Mouse (Mus musculus): ENCODE results near the gene Adcy9. TPM values are rescaled to one million over a fixed set of nuclear protein-coding genes. Genes with fewer than 3 reads are reported as not detected.

Gene Adcy9
- polyA plus RNA-seq (2014; fragmentation: Nextera tagmentation; extraction: Ambion mirVana): 1.2 and 1.3 TPM in 2 replicates

DNA sequence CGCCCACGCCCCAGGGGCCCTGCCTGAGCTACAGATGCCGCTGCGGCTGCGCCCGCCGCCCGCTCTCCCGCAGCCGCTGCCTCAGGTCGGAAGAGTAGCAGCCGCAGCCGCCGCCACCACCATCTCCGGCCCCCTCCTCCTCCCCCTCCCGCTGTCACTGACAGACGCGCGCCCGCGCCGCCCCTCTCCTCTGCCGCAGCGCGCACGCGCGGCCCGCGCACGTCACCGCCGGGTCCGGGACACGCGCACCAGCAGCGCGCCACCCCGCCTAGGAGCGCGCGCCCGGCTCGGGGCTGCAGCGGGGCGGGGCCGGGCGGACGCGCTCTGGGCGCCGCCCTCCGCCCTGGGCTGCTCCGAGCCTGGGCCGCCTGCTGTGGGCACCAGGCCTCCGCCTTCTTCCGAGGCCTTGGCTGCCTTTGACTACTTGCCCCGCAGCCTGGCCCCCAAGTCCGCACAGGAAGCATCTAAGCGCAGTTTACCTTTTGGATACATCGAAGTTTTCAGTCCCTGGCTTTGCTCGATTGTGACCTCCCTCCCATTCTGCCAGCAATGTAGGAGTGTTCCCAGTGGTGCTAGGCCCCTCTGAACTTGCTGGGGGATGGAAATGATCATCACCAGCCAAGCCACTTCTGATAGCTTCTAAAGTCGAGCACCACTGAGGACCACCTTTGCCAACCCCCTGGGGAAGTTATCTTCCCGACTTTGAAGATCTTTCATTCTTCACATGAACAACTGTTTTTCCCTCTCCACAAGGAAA is at the start of gene Adcy9:
Adcy9 (minus strand) TSS at position 201 of the 757 bp plus-strand sequence.
- Histone ChIP-seq H3K27ac (ENCODE audit: low read depth, low read length) (no peak within 1 kb of the TSS), H3K4me3 (ENCODE audit: low read depth, low read length) (peak within 1 kb of the TSS; percentile 62), H3K36me3 (ENCODE audit: control insufficient read depth, insufficient read depth, low read length) (no peaks in the 10 kb centered on the region), H3K27me3 (ENCODE audit: control insufficient read depth, insufficient read depth, low read length) (peaks cover 16% of the 10 kb centered on the region), H3K9ac (ENCODE audit: low read length) (peak within 1 kb of the TSS; percentile 61), H3K9me3 (ENCODE audit: control insufficient read depth, low read length) (no peaks in the 10 kb centered on the region), H3K4me2 (peak within 1 kb of the TSS; percentile 97), H3K4me1 (ENCODE audit: control insufficient read depth, insufficient read depth, low read length) (peaks cover 10% of the 10 kb centered on the region)
- WGBS: under 1% methylated on average over 47 of the region's 64 CpGs
- peak; percentile 99 for DNase-seq (ENCODE audit: low spot score, missing footprints)
- ATAC-seq (ENCODE audit: low FRiP score): peak; percentile 94

DNA sequence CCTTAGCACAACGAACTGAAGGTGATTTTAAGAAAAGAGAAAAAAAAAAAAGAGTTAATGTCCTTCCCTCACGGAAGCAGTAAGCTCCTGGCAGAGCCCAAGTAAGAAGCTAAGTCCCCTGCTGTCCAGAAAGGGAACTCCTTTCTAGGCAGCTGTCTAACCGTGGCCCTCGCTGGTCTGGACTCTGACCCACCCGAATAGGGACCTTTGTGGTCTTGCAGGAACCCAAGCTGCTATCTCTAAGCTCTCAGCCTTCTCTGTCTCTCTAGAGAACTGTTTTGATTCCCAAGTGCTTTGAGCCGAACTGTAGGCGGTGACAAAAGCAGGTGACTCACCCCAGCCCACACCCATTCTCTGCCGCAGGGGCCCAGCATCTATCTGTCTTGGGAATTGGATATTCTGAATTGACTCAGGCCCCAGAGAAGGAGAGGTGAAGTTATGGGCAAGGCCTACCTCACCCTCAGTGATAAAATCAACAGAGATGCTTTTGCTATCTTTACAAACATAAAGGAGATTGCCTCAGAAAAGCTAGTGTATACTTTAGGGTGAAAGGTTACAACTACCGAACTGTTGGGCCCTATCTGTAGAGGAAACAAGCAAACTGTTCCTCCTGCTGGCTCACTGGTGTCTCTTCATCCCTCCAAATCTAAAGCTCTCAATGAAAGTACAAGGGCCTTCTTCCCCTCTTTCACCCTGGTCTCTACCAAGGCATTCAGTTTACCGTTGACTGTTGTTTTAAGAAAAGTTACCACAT is 49.5 kb upstream of the Adcy9 start:
- no peak overlapping the region for H3K4me3 ChIP-seq (ENCODE audit: low read depth, low read length)
- H3K4me2 ChIP-seq: no peak overlapping the region
- H3K36me3 ChIP-seq (ENCODE audit: control insufficient read depth, insufficient read depth, low read length): no peaks in the 10 kb centered on the region
- 69% methylated on average over 10 of the region's 10 CpGs for WGBS
- ATAC-seq (ENCODE audit: low FRiP score) (no peak), DNase-seq (ENCODE audit: low spot score, missing footprints) (no peak)
- H3K9me3 ChIP-seq (ENCODE audit: control insufficient read depth, low read length): no peaks in the 10 kb centered on the region
- H3K9ac ChIP-seq (ENCODE audit: low read length): no peak overlapping the region
- no peak overlapping the region for H3K27ac ChIP-seq (ENCODE audit: low read depth, low read length)
- H3K4me1 ChIP-seq (ENCODE audit: control insufficient read depth, insufficient read depth, low read length): no peaks in the 10 kb centered on the region
- H3K27me3 ChIP-seq (ENCODE audit: control insufficient read depth, insufficient read depth, low read length): no peaks in the 10 kb centered on the region

DNA sequence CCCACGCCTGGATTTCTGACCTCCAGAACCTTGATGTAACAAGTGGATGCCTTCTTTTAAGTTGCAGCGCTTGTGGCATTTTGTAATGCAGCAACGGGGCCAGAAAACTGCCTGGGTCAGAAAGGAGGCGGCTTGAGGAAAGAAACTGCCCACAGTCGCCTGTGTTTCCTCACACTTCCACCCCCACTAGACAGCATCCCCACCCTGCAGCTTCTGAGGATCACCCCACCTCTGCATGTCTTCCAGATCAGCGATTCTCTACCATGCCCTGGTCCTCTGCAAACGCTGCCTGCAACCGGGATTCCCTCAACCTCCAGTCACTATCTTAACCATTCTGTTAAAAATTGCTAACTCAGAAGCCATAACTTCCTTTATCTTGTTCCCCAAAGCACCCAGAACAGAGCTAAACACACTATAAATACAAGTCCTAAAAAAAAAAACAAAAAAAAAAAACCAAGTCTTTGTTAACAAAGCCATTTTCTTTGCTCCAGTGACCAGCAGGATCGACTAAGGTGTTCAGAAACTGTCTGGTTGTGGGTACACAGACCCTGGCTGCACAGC is 44.3 kb upstream of the Adcy9 start:
- Histone ChIP-seq H3K36me3 (ENCODE audit: control insufficient read depth, insufficient read depth, low read length) (no peaks in the 10 kb centered on the region), H3K9me3 (ENCODE audit: control insufficient read depth, low read length) (no peaks in the 10 kb centered on the region), H3K4me3 (ENCODE audit: low read depth, low read length) (no peak overlapping the region), H3K27ac (ENCODE audit: low read depth, low read length) (no peak overlapping the region), H3K4me1 (ENCODE audit: control insufficient read depth, insufficient read depth, low read length) (no peaks in the 10 kb centered on the region), H3K4me2 (no peak overlapping the region), H3K9ac (ENCODE audit: low read length) (no peak overlapping the region), H3K27me3 (ENCODE audit: control insufficient read depth, insufficient read depth, low read length) (no peaks in the 10 kb centered on the region)
- ATAC-seq (ENCODE audit: low FRiP score) (no peak), DNase-seq (ENCODE audit: low spot score, missing footprints) (no peak)
- 85% methylated on average over 9 of the region's 9 CpGs for whole genome bisulfite sequencing

DNA sequence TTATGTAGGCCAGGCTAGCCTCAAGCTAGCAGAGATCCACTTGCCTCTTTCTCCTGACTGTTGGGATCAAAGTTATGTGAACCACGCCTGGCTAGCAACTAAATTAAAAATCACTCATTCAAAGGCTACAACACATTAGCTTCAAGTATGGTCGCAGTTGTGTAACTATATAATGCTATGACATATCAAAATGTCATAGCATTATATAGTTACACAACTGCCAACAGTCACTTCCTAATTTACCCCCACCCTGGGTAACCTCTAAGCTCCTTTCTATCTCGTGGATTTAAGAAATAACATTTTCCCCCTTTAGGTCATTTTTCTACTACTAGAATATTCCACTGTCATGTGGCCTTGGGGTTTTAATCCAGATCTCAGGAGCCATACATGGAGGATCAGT is 37.6 kb upstream of the Adcy9 start:
- 79% methylated on average over 3 of the region's 3 CpGs for WGBS
- H3K4me3 ChIP-seq (ENCODE audit: low read depth, low read length): no peak overlapping the region

DNA sequence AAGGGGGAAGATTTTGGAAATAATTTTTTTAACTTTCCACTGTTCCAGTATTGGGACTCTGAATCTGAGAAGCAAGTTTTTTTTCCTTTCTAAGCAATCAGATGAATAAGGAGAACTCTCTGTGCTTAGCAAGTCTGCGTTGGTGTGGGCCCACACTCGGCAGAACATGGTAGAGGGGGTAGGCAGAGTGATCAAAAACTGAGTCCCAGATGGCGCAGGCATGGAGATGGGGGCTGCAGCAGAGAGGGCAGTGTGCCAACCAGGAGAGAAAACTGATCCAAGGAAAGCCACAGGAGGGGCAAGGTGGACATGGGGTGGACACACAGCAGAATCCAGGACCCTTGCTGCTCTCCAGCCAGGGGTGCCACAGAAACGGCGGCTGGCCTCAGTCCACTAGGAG is 36.1 kb upstream of the Adcy9 start:
- Histone ChIP-seq H3K36me3 (ENCODE audit: control insufficient read depth, insufficient read depth, low read length) (no peaks in the 10 kb centered on the region), H3K27ac (ENCODE audit: low read depth, low read length) (no peak overlapping the region), H3K9ac (ENCODE audit: low read length) (no peak overlapping the region), H3K4me3 (ENCODE audit: low read depth, low read length) (no peak overlapping the region), H3K9me3 (ENCODE audit: control insufficient read depth, low read length) (no peaks in the 10 kb centered on the region), H3K27me3 (ENCODE audit: control insufficient read depth, insufficient read depth, low read length) (no peaks in the 10 kb centered on the region), H3K4me1 (ENCODE audit: control insufficient read depth, insufficient read depth, low read length) (no peaks in the 10 kb centered on the region), H3K4me2 (no peak overlapping the region)
- no peak for DNase-seq (ENCODE audit: low spot score, missing footprints)
- ATAC-seq (ENCODE audit: low FRiP score): no peak
- WGBS: 90% methylated on average over 5 of the region's 5 CpGs

More for the DNA sequence above, 37.6 kb upstream of the Adcy9 start:
- DNase-seq (ENCODE audit: low spot score, missing footprints) (no peak), ATAC-seq (ENCODE audit: low FRiP score) (no peak)
- no peaks in the 10 kb centered on the region for H3K4me1 ChIP-seq (ENCODE audit: control insufficient read depth, insufficient read depth, low read length)
- no peaks in the 10 kb centered on the region for H3K27me3 ChIP-seq (ENCODE audit: control insufficient read depth, insufficient read depth, low read length)
- H3K9me3 ChIP-seq (ENCODE audit: control insufficient read depth, low read length): no peaks in the 10 kb centered on the region
- H3K36me3 ChIP-seq (ENCODE audit: control insufficient read depth, insufficient read depth, low read length): no peaks in the 10 kb centered on the region
- no peak overlapping the region for H3K27ac ChIP-seq (ENCODE audit: low read depth, low read length)
- no peak overlapping the region for H3K9ac ChIP-seq (ENCODE audit: low read length)
- no peak overlapping the region for H3K4me2 ChIP-seq

DNA sequence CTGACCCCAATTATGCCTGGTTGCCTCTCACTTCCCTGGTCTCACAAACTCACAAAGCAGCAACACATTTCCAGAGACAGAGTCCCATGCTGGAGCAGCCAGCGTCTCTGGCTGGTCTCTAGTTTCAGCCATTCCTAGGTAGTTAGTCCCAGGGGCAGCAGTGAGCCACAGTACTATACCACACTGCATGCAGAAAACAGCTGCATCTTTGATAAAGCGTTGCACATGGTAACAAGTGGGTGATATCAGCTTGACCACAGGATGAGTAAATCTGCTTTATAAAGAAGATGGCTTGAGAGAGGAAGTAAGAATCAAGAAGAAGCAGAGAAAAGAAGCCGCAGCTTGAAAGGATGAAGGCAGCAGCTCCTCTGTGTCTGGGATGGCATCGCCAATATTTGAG is 35.4 kb upstream of the Adcy9 start:
- DNase-seq (ENCODE audit: low spot score, missing footprints) (no peak), ATAC-seq (ENCODE audit: low FRiP score) (no peak)
- H3K36me3 ChIP-seq (ENCODE audit: control insufficient read depth, insufficient read depth, low read length): no peaks in the 10 kb centered on the region
- no peak overlapping the region for H3K9ac ChIP-seq (ENCODE audit: low read length)
- H3K9me3 ChIP-seq (ENCODE audit: control insufficient read depth, low read length): no peaks in the 10 kb centered on the region
- H3K4me1 ChIP-seq (ENCODE audit: control insufficient read depth, insufficient read depth, low read length): no peaks in the 10 kb centered on the region
- H3K27ac ChIP-seq (ENCODE audit: low read depth, low read length): no peak overlapping the region
- 90% methylated on average over 4 of the region's 4 CpGs for WGBS
- no peaks in the 10 kb centered on the region for H3K27me3 ChIP-seq (ENCODE audit: control insufficient read depth, insufficient read depth, low read length)
- H3K4me3 ChIP-seq (ENCODE audit: low read depth, low read length): no peak overlapping the region
- no peak overlapping the region for H3K4me2 ChIP-seq

DNA sequence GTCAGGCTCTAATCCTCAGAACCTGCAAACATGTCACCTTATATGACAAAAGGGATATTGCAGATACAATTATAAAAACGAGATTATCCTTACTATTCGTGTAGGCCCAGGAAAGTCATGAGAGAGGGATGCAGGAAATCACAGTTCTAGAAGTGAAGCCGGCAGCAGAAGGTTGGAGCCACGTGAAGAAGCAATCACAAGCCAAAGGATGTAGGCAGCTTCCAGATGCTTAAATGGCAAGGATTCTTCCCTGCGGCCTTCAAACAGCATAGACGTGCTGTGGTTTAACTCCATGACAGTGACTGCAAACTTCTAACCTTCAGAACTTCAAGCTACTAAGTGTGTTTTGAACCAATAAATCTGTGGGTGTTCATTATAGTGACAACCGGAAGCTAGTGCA is 34.3 kb upstream of the Adcy9 start:
- DNase-seq (ENCODE audit: low spot score, missing footprints) (no peak), ATAC-seq (ENCODE audit: low FRiP score) (no peak)
- no peak overlapping the region for H3K4me2 ChIP-seq
- no peaks in the 10 kb centered on the region for H3K36me3 ChIP-seq (ENCODE audit: control insufficient read depth, insufficient read depth, low read length)
- no peak overlapping the region for H3K9ac ChIP-seq (ENCODE audit: low read length)
- H3K4me1 ChIP-seq (ENCODE audit: control insufficient read depth, insufficient read depth, low read length): no peaks in the 10 kb centered on the region
- H3K27ac ChIP-seq (ENCODE audit: low read depth, low read length): no peak overlapping the region
- H3K4me3 ChIP-seq (ENCODE audit: low read depth, low read length): no peak overlapping the region
- H3K27me3 ChIP-seq (ENCODE audit: control insufficient read depth, insufficient read depth, low read length): no peaks in the 10 kb centered on the region
- H3K9me3 ChIP-seq (ENCODE audit: control insufficient read depth, low read length): no peaks in the 10 kb centered on the region
- WGBS: 88% methylated on average over 7 of the region's 7 CpGs

DNA sequence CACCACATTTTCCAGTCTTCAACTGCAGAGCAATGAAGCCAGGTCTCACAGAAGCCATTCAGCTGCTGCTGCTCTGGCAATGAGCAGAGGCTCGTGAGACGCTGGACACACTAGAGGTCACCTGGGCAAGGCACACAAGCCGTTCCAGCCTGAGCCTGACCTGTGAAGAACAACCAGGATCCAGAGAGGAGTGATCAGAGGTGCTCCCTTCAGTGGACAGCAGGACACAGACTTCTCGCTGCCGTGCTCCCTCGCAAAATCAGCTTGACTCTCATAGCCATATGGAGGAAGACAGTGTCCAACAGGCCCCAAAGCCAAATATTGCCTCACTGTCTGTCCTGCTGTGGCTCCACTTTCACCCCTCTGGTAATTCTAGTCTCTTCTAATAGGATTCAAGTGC is 29.1 kb upstream of the Adcy9 start:
- no peaks in the 10 kb centered on the region for H3K4me1 ChIP-seq (ENCODE audit: control insufficient read depth, insufficient read depth, low read length)
- no peaks in the 10 kb centered on the region for H3K27me3 ChIP-seq (ENCODE audit: control insufficient read depth, insufficient read depth, low read length)
- H3K36me3 ChIP-seq (ENCODE audit: control insufficient read depth, insufficient read depth, low read length): no peaks in the 10 kb centered on the region
- 92% methylated on average over 6 of the region's 6 CpGs for WGBS
- no peak overlapping the region for H3K27ac ChIP-seq (ENCODE audit: low read depth, low read length)
- no peak for DNase-seq (ENCODE audit: low spot score, missing footprints)
- no peak for ATAC-seq (ENCODE audit: low FRiP score)
- H3K4me2 ChIP-seq: no peak overlapping the region
- no peak overlapping the region for H3K9ac ChIP-seq (ENCODE audit: low read length)
- no peak overlapping the region for H3K4me3 ChIP-seq (ENCODE audit: low read depth, low read length)
- no peaks in the 10 kb centered on the region for H3K9me3 ChIP-seq (ENCODE audit: control insufficient read depth, low read length)

DNA sequence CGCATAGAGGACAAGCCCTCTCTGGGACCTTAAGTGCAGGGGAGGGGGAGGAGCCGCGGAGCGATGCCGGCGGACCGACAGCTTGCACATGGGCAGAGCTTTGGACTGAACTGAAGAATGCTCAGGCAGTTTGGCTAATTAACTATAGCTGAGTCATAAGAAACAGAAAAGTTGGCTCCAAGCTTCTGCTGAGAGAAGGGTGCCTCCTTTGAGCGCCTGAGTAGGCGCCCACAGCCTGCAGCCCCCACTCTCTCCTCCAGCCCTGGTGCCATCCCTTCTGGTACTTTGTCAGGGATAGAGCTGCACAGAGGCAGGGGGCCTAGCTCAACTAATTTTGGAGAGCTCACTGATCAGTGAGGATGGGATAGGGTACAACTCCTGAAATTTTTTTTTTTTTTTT is 27.9 kb upstream of the Adcy9 start:
- H3K27me3 ChIP-seq (ENCODE audit: control insufficient read depth, insufficient read depth, low read length): no peaks in the 10 kb centered on the region

More for the DNA sequence above, 27.9 kb upstream of the Adcy9 start:
- H3K9ac ChIP-seq (ENCODE audit: low read length): no peak overlapping the region
- no peak overlapping the region for H3K27ac ChIP-seq (ENCODE audit: low read depth, low read length)
- H3K4me1 ChIP-seq (ENCODE audit: control insufficient read depth, insufficient read depth, low read length): no peaks in the 10 kb centered on the region
- no peak for ATAC-seq (ENCODE audit: low FRiP score)
- H3K9me3 ChIP-seq (ENCODE audit: control insufficient read depth, low read length): no peaks in the 10 kb centered on the region
- H3K4me2 ChIP-seq: no peak overlapping the region
- no peaks in the 10 kb centered on the region for H3K36me3 ChIP-seq (ENCODE audit: control insufficient read depth, insufficient read depth, low read length)
- no peak for DNase-seq (ENCODE audit: low spot score, missing footprints)
- 62% methylated on average over 9 of the region's 9 CpGs for WGBS
- H3K4me3 ChIP-seq (ENCODE audit: low read depth, low read length): no peak overlapping the region
